Mouse (Mus musculus) left cerebral cortex, postnatal 10 days (tissue): Measurements from ENCODE around the gene Iqcf3. TPM values are rescaled to one million over a fixed set of nuclear protein-coding genes. Genes with fewer than 3 reads are reported as not detected.

Experiments
- DNase-seq, 2 experiments: peaks; one replicate each; pipeline ENCODE4 v3.0.0; 2021 to 2022; ENCODE audit warnings: low spot score in 2 of 2, mixed read lengths in 1 of 2; ENCODE audit errors: extremely low spot score in 1 of 2
- intact Hi-C: fragments of 180-260 bp; cut with DNase I; formaldehyde crosslinking; loops from one replicate; pipeline ENCODE4 v1.15.1; 2025
- total RNA-seq, 2 experiments: library from RNA; stranded (reverse); gene quantifications; 2 replicates each; pipeline ENCODE4 v1.2.3; 2021

Gene Iqcf3
- total RNA-seq, 2 experiments from 2014 or later: not detected

DNA sequence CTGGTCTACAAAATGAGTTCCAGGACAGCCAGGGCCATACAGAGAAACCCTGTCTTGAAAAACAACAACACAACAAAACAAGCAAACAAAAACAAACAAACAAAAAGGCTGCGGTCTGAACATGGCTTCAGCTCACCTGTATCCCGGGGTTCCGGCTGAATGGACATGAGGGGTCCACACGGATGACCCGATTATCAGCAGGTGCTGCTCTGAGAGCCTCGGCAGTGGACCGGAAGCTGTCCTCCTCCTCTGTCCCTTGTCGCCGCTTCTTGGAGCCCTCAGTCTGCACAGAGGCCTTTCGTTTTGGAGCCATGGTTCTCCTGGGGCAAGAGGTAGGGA is 85.8 kb downstream of the Iqcf3 start, which contains the start of gene Rrp9:
Rrp9 (plus strand) TSS at position 301 of the 339 bp plus-strand sequence.
- peak in 1 of 2 experiments; percentile 38 for DNase-seq
- intact Hi-C loops: no loop called here

DNA sequence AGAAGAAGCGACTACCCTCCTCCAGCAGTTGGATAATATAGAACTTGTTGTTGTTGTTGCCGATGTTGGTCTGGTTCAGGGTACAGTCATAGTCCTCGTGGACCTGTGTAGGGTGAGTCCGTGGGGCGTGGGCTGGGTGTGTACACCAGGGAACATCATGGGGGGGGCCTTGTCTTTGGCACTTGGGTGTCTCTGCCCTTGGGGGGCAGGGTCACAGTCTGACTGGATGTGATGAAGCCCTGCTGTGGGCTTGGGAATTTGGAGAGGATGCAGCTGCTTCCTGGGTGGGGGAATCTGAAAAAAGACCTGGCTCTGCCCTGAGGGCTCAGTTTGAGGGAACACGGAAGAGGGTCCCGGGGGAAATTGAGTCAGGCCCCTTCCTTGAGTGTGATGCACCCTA is 86.4 kb downstream of the Iqcf3 start:
- peak in 1 of 2 experiments; percentile 70 for DNase-seq
- intact Hi-C loops: no loop called here

DNA sequence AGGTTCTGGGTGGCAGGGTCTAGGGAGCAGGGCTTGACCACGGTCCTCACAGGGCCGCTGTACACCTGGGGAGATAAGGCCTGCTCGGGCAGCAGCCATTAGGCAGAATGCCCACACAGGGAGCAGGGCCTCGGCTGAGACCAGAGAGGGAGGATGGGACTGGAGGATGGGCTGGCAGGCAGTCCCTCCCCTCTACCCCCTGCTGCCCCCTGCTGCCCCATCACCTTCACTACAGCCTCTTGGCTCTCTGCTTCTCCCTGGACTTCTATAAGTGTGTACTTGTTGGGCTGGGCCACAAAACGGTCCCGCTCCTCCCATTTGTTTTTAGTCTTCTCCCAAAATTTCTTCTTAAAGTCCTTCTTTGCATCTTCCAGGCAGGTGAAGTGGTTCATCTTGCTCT is 87.0 kb downstream of the Iqcf3 start:
- DNase-seq: peak in 1 of 2 experiments; percentile 84
- intact Hi-C loops: no loop called here

DNA sequence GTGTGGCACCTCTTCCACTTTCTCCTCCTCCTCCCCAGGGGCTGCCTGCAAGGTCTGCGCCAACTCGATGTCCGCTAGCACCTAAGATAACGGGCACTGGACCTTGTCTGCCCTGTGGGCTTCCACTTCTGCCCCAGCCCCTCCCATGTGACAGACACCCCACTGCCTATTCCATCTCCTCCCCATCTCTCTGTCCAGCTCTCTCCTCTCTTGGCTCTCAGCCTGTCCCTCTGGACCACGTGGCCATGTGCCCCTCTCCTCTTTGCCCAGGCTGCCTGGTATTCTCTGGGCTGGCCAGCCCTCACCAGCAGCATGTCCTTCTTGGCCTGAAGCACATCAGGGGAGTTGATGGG is 87.7 kb downstream of the Iqcf3 start:
- peak in 1 of 2 experiments; percentile 35 for DNase-seq
- intact Hi-C loops: no loop called here

DNA sequence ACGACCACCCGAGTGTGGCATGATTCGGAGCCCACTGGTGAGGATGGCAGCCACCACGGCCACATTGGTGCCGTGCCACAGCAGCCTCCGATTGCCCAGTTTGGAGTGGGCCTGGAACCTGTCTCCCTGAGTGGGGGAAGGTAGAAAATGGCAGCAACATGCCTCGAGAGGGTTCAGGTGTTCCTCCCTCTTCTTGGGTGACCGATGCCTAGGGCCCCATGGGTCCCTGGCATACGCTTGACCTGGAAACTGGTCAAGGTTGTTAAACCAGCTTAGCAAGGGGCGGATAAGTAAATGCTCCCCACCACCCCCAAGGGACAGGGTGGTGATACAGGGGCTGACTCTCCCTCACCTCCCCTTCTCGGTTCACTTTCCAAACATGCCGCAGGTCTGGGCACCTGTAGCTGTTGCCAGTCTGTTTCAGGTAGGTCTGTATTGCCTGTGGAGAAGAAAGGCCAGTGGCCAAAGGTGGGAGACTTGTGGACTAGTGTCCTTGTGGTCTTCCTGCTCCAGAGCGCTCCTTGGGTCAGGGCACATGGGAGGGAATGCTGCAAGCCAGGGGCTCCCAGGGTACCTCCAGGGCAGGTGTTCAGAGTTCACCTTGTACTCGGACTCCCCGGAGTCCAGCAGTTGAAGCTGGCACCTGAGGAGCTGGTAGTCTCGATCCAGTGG is 88.2 kb downstream of the Iqcf3 start:
- intact Hi-C loops: no loop called here

DNA sequence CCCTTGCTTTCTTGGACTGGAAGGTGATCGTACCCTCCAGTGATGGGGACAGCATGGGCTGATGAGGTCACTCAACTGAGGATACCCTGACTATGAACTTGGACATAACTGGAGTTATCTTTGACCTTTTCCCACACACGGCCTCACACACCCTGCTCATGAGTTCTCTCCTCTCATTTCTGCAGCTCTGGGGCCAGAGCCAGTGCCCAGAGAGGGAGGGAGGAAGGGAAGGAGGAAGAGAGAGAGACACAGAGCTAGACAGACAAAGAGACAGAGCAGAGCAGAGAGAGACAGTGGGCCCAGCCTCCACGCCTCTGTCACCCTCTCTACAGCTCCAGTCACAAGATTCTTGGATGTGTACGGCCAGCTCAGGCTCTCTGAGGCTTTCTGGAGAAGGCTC is 89.1 kb downstream of the Iqcf3 start:
- intact Hi-C loops: no loop called here
- DNase-seq: peak in 1 of 2 experiments; percentile 24

More for the DNA sequence above, 88.2 kb downstream of the Iqcf3 start:
- peak in 1 of 2 experiments; percentile 34 for DNase-seq

DNA sequence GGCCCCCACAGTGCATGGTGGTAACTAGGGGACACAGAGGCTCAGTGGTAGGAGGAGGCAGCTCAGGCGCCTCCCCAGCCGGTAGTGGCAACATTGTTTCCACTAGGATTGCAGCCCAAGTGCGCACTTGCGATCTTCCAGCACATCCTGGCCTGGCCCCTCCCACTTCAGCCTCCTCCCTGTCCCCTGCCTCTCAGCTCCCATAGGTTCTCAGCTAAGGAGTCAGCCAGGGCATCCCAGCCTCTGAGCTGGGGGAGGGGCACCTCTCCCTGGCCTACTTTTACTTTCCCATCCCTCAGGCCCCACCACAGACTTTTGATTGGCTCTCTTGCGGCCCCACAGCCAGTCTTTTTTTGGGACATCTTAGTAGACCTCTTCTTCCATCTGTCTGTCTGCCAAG is 89.5 kb downstream of the Iqcf3 start:
- peak in 1 of 2 experiments; percentile 90 for DNase-seq
- intact Hi-C loops: no loop called here

DNA sequence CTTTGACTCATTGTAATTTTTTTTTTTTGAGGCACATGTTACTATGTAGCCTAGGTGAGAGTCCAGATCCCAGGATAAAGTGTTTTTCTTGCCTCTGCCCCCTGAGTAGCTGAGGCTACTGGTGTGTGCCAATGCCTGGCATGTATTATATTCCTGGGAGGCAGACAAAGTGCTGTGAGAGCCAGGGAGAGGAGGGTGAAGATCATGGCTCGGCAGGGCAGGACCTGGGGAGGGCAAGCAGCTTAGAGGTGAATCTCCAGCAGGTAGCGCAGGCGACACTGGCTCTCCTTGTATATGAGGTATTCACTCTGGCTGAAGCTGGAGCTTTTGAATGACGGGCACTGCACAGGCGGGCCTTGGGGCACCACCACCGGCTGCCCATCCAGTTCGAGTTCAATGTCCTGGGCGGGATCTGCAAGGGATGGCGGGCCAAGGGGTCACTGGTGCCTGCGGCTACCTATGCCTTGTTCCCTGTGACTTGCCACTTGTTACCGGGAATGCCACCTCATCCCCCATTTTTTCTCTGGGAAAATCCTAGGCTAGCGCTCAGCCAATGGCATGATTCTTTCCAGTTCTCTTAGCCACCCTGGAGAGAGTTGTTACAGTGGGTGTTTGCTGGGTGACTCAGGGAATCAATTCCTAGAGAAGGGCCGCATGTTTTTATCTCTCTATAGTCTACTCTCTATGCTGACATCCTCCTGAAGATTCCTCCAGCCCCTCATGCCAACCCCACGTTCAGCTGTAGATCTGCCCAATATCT is 90.3 kb downstream of the Iqcf3 start:
- DNase-seq: peak in 1 of 2 experiments; percentile 23
- intact Hi-C loops: no loop called here

DNA sequence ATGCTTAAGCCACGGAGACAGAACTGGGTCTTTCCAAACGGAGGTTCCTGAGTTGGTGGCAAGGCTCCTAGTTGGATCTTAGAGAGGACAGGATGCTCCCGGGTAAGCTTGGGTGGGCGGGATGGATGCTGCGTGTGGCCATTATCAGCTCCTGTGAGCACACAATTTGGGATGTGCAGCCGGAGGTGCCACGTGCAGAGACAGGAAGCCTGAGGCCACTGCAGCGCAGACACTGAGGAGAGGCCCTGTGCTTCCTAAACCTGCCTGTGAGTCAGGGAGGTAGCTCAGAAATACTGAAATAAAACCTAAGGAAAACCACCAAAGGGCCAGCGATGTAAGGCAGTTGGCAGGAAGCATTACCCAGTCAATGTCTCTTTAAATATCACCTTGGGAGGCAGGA is 91.7 kb downstream of the Iqcf3 start:
- intact Hi-C loops: no loop called here
- peak in 1 of 2 experiments; percentile 13 for DNase-seq

DNA sequence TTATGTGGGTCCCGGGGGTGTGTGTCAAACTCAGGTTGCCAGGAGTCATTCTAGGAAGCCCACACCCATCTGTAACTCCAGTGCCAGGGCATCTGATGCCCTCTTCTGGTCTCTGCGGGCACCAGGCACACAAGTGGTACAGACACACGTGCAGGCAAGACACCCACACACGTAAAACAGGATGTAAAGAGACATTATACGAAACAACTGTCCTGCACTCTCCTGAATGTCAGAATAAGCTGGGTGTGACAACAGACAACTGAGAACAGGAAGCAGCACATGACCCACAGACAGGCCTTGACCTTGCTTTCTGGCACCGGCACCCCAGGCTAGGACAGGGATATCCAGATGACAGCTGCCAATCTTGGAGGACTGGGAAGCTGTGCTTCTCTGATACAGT is 92.1 kb downstream of the Iqcf3 start:
- intact Hi-C loops: no loop called here
- DNase-seq: no peak

DNA sequence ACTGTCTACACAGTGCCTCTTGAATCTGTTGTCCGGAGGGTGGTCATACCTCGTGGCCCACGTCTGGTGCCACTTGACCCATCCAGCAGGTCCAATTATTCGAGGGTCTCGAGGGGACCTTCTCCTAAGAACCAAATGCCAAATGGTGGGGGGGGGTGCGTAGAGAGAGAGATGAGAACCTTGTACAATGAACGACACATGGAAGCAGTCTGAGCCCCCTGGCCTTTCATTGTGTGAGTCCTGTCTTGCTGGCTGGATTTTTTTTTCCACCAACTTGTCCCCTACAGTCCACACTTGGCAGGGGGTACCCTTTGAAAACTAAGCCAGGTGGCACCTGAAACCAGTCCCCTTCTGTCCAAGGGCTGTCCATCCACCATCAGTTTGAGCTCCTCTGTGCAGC is 93.7 kb downstream of the Iqcf3 start:
- intact Hi-C loops: no loop called here
- DNase-seq: no peak

DNA sequence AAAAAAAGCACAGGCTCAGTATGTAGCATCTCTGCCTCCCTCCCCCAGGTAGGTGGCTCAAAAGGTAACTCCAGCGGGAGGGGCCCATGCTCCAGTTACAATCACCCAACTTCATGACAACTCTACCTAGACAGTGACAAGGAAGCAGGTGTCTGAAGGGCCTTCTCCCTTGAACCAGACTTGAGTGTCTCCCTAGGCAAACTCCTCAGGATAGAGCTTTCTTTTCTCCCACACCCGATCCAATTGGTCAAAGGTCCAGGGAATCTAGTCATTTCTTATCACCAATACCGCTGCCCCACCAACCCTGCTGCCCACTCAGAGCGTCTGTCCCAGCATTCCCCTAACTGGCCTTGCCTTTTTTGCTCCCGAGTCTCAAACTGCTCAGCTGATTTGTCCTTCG is 94.7 kb downstream of the Iqcf3 start:
- intact Hi-C loops: no loop called here

DNA sequence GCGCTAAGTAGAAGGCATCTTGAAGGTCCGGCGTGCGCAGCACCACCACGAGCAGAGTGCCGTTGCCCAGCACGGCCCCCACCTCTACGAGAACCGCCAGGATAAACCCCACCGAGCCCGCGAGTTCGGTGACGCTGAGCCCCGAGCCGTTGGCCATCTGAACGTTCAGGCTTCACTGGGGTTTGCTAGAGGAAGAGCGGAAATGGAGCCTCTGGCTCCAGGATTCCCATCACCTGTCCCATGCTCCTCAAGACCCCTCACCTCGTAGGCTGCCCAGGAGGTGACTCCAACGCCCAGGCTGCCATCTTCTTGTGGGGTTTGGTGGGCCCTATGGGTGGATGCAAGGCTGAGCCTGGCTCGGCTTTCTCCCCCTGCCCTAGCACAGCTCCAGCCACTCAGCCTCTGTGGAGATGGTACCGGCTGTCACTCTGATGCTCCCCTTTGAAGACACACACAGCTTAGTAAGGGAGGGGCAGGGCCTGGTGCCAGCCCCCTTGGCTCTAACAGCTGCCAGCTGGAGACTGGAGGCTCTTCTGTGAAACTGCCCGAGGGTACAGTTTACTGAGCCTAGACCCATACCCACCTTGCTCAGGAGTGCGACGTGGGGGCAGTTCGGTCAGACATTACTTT is 95.7 kb downstream of the Iqcf3 start, which contains the start of gene Gpr62:
Gpr62 (minus strand) TSS at position 368 of the 630 bp plus-strand sequence.
- intact Hi-C loops: no loop called here
- DNase-seq: no peak

More for the DNA sequence above, 94.7 kb downstream of the Iqcf3 start:
- DNase-seq: no peak

DNA sequence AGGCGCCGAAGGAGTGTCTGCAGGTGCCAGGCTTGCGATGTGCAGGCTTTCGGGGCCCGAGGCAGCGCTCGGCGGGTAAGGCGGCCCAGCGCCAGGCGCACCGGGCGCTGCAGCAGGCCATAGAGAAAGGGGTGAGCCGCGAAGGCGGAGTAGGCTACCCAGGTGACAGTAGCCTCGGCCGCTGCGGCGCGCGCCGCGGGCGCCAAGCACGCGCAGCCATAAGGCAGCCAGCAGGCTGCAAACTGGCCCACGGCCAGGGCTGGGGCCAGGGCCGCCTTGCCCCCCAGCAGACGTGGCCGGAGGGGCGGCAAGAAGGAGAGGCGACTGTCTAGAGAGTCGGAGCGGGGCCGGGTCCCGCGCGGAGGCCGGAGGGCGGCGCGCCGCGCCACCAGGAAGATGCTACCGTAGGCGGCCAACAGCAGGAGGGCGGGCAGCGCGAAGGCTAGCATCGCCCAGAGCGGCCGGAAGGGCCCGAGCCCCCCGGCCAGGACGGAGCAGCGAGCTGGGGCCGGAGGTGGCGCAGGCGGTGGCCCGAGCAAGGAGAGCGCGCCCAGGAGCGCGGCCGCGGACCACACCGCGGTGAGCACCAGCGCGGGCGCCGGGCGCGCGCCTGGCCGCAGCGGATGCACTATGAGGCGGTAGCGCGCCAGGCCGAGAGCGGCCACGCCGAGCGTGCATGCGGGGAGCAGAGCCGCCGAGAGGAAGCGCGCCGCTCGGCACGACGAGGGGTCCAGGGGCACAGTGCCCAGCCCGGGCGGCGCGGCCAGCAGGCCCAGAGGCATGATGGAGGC is 96.5 kb downstream of the Iqcf3 start:
- DNase-seq: peak; percentile 54 to 89
- intact Hi-C loops: no loop called here

DNA sequence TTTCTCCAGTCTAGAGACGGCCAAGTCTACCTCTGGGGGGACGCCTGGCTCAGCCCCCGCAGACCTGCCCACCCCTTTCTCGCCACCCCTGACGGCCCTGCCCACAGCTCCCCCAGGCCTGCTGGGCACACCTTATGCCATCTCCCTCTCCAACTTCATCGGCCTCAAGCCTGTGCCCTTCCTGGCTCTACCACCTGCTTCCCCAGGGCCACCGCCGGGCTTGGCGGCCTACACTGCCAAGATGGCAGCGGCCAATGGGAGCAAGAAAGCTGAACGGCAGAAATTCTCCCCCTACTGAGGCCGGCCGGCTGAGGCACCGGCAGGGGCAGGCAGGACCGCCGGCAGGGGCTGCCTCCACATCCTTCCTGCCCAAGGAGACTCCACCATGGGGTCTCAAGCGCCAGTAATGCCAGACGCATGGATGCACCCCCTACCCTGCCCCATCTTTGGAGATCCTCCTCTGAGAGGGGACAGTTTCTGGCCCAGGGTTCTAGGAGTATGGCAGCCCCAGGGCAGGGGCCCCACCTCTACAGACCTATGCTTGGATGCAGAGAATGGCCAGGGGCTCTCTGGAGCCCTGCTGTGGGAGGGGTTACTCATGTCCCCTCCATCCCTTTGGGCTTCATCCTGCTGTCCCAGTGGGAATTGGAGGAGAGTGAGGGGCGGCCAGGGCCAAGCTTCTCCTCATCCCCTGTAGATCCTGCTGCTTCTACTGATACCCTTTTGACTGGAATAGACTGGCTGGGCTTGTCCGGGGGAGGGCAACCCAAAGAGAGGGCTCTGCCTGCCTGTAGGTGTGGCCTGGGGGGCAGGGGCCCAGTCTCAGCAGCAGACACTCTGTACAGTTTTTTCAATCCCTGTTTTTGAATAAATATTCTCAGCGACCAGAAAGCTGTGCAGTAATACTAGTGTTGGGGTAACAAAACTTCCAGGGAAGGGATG is 98.0 kb downstream of the Iqcf3 start:
- intact Hi-C loops: no loop called here
- DNase-seq: no peak

DNA sequence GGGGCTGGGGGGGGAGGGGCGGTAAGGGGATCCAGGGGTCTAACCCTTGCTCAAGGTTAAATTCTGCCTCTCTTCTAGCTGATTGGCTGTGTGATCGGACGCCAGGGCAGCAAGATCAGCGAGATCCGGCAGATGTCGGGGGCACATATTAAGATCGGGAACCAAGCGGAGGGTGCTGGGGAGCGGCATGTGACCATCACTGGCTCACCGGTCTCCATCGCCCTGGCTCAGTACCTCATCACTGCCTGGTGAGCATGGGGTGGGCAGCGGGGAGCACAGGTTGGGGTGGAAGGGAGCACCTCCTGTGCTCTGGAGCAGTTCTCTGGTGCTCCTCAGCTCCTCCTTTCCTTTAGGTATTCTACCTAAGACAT is 99.0 kb downstream of the Iqcf3 start:
- intact Hi-C loops: no loop called here
- DNase-seq: no peak

DNA sequence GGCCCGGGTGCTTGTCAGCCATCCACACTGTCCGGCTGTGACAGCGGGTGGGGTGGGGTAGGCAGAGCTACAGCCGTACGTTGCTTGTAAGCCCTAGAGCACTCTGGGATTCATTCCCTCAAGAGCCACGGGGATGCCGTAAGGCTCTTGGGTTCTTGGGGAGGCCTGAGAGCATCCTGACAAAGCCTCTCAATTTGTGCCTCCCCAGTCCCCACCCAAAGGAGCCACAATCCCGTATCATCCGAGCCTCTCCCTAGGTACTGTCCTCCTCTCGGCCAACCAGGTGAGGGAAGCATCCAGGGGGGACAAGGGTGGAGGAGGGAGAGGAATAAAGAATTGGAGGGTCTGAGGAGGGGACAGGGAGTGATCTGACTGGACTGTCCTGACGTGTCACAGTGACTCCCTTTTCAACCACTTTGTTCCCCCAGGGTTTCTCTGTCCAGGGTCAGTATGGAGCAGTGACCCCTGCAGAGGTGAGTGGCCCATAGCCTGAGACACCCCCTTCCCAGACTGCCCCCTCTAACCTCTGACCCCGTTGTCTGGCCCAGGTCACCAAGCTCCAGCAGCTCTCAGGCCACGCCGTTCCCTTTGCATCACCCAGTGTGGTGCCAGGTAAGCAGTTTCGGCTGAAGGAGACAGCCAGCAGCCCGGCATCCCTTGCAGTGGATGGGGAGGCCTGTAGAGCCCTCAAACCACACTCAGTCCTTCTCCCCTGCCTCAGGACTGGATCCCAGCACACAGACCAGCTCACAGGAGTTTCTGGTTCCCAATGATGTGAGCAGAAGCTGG is 99.6 kb downstream of the Iqcf3 start:
- DNase-seq: no peak
- intact Hi-C loops: no loop called here
